In the genomic region with DNA sequence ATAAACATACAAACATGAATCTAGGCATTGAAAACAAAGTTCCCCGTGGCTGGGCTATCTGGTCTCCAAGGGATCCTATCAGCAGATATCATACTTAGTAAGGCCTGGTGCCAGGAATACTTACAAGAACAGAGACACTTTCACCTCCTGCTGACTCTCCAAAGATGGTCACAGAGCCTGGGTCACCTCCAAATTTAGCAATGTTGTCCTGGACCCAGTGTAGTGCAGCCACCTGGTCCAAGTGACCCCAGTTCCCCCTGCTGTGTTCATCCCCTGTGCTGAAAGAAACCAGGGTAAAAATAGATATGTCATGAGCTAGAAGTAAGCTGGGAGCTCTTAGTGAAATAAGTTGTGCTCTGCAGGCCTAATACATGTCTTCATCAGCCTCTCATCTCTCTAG, we compare ENCODE assay signal across 24 mouse cellular contexts. TPM values are rescaled to one million over a fixed set of nuclear protein-coding genes. Genes with fewer than 3 reads are reported as not detected.
DNase-seq lines count a peak whose midpoint lies in the region; ATAC-seq lines count a peak whose summit lies in the region.
"Had no signal": no experiment of that assay in that cellular context is flagged by ENCODE, and none has a peak within 500 bp of the region (broad histone marks: within the 10 kb centered on the region; RNA-seq: fewer than 3 reads in every experiment).

No protein-coding gene starts in this region.

- no peaks in the 10 kb centered on the region for H3K36me3 ChIP-seq in limb, embryonic 11.5 days (ENCODE audit: control insufficient read depth, insufficient read depth, low read length)
- no peaks in the 10 kb centered on the region for H3K36me3 ChIP-seq in limb, embryonic 10.5 days
- no peaks in the 10 kb centered on the region for H3K36me3 ChIP-seq in heart, embryonic 11.5 days (ENCODE audit: control insufficient read depth, insufficient read depth, low read length)
- H3K36me3 ChIP-seq in neural tube, embryonic 15.5 days: no peaks in the 10 kb centered on the region
- H3K36me3 ChIP-seq in midbrain, embryonic 10.5 days: no peaks in the 10 kb centered on the region
- H3K36me3 ChIP-seq: forebrain, embryonic 15.5 days; hindbrain, embryonic 12.5 days; limb, embryonic 15.5 days; midbrain, embryonic 15.5 days; stomach, embryonic 15.5 days had no signal

- WGBS in limb, embryonic 11.5 days: 71% methylated on average over 1 of the region's 1 CpGs
- WGBS in limb, embryonic 10.5 days: 89% methylated on average over 1 of the region's 1 CpGs
- WGBS in heart, embryonic 11.5 days (ENCODE audit: insufficient replicate concordance): 26% methylated on average over 1 of the region's 1 CpGs
- 62% methylated on average over 1 of the region's 1 CpGs for WGBS in neural tube, embryonic 15.5 days
- 92% methylated on average over 1 of the region's 1 CpGs for WGBS in midbrain, embryonic 10.5 days

- no peaks in the 10 kb centered on the region for H3K9me3 ChIP-seq in limb, embryonic 11.5 days (ENCODE audit: control insufficient read depth, low read length)
- H3K9me3 ChIP-seq in limb, embryonic 10.5 days (replicated peaks): no peaks in the 10 kb centered on the region
- no peaks in the 10 kb centered on the region for H3K9me3 ChIP-seq in heart, embryonic 11.5 days (replicated peaks; ENCODE audit: control insufficient read depth, low read length)
- H3K9me3 ChIP-seq in neural tube, embryonic 15.5 days (replicated peaks): no peaks in the 10 kb centered on the region
- no peaks in the 10 kb centered on the region for H3K9me3 ChIP-seq in midbrain, embryonic 10.5 days (replicated peaks)
- H3K9me3 ChIP-seq: forebrain, embryonic 15.5 days; hindbrain, embryonic 12.5 days; limb, embryonic 15.5 days; midbrain, embryonic 15.5 days; stomach, embryonic 15.5 days had no signal

- no peaks in the 10 kb centered on the region for H3K27me3 ChIP-seq in limb, embryonic 11.5 days (ENCODE audit: control insufficient read depth, insufficient read depth, low read length)
- H3K27me3 ChIP-seq in limb, embryonic 10.5 days (ENCODE audit: low read depth, poor library complexity, severe bottlenecking): no peaks in the 10 kb centered on the region
- H3K27me3 ChIP-seq in heart, embryonic 11.5 days (ENCODE audit: control insufficient read depth, insufficient read depth, low read length): no peaks in the 10 kb centered on the region
- H3K27me3 ChIP-seq in neural tube, embryonic 15.5 days (replicated peaks): no peaks in the 10 kb centered on the region
- H3K27me3 ChIP-seq in midbrain, embryonic 10.5 days (ENCODE audit: low read depth, poor library complexity, severe bottlenecking): no peaks in the 10 kb centered on the region
- H3K27me3 ChIP-seq: forebrain, embryonic 15.5 days; hindbrain, embryonic 12.5 days; limb, embryonic 15.5 days; megakaryocyte, embryonic 14.5 days; midbrain, embryonic 15.5 days; stomach, embryonic 15.5 days had no signal

- H3K4me2 ChIP-seq in limb, embryonic 11.5 days (ENCODE audit: low read depth, severe bottlenecking): no peak overlapping the region
- no peak overlapping the region for H3K4me2 ChIP-seq in heart, embryonic 11.5 days
- H3K4me2 ChIP-seq in neural tube, embryonic 15.5 days: no peak overlapping the region
- H3K4me2 ChIP-seq: forebrain, embryonic 15.5 days; hindbrain, embryonic 12.5 days; limb, embryonic 15.5 days; midbrain, embryonic 15.5 days; stomach, embryonic 15.5 days had no signal

- peak; percentile 14 for DNase-seq in limb, embryonic 11.5 days (ENCODE audit: low spot score)
- no peak for DNase-seq in limb, embryonic 10.5 days (ENCODE audit: low spot score)
- peak; percentile 67 to 87 for DNase-seq in heart, postnatal 10 days
- no peak for DNase-seq in midbrain, embryonic 10.5 days (ENCODE audit: low spot score)
- no peak for DNase-seq in urinary bladder, postnatal 25 days (ENCODE audit: low spot score)
- DNase-seq: B cell, adult 2 months; cerebellum, adult 18-20 months; cerebellum, postnatal 25 days; embryo, embryonic 11 days; liver, postnatal 0 days; right cerebral cortex, postnatal 14 days; thymus, adult 18-20 months; thymus, postnatal 4 days had no signal

- no peak for ATAC-seq in limb, embryonic 11.5 days (ENCODE audit: insufficient number of reproducible peaks, low FRiP score, low TSS enrichment, low read depth)
- ATAC-seq in heart, embryonic 11.5 days (replicated peaks; ENCODE audit: insufficient number of reproducible peaks, low FRiP score, low TSS enrichment): 0 out of 2 replicates have a peak, but pooled peaks have one; percentile 22
- ATAC-seq in neural tube, embryonic 15.5 days (ENCODE audit: low FRiP score): no peak
- ATAC-seq: forebrain, embryonic 15.5 days; liver, postnatal 0 days; midbrain, embryonic 15.5 days had no signal

- H3K4me1 ChIP-seq in limb, embryonic 11.5 days (ENCODE audit: control insufficient read depth, insufficient read depth, low read length): no peaks in the 10 kb centered on the region
- no peaks in the 10 kb centered on the region for H3K4me1 ChIP-seq in limb, embryonic 10.5 days
- H3K4me1 ChIP-seq in heart, embryonic 11.5 days (ENCODE audit: control insufficient read depth, insufficient read depth, low read length): peaks cover 2% of the 10 kb centered on the region; the same call in 1 of the 2 replicates
- peaks cover 3% of the 10 kb centered on the region; the same call in 1 of the 2 replicates for H3K4me1 ChIP-seq in neural tube, embryonic 15.5 days
- H3K4me1 ChIP-seq in midbrain, embryonic 10.5 days: no peaks in the 10 kb centered on the region
- H3K4me1 ChIP-seq: forebrain, embryonic 15.5 days; hindbrain, embryonic 12.5 days; limb, embryonic 15.5 days; megakaryocyte, embryonic 14.5 days; midbrain, embryonic 15.5 days; stomach, embryonic 15.5 days had no signal

- no peak overlapping the region for H3K9ac ChIP-seq in limb, embryonic 11.5 days (ENCODE audit: low read length)
- no peak overlapping the region for H3K9ac ChIP-seq in heart, embryonic 11.5 days (ENCODE audit: low read depth, low read length)
- no peak overlapping the region for H3K9ac ChIP-seq in neural tube, embryonic 15.5 days (replicated peaks)
- H3K9ac ChIP-seq: forebrain, embryonic 15.5 days; hindbrain, embryonic 12.5 days; limb, embryonic 15.5 days; liver, postnatal 0 days; midbrain, embryonic 15.5 days; stomach, embryonic 15.5 days had no signal

- no peak overlapping the region for H3K4me3 ChIP-seq in limb, embryonic 11.5 days (ENCODE audit: low read depth, low read length)
- no peak overlapping the region for H3K4me3 ChIP-seq in limb, embryonic 10.5 days
- no peak overlapping the region for H3K4me3 ChIP-seq in heart, embryonic 11.5 days (ENCODE audit: low read depth, low read length)
- H3K4me3 ChIP-seq in neural tube, embryonic 15.5 days (replicated peaks): no peak overlapping the region
- no peak overlapping the region for H3K4me3 ChIP-seq in midbrain, embryonic 10.5 days
- H3K4me3 ChIP-seq: forebrain, embryonic 15.5 days; hindbrain, embryonic 12.5 days; limb, embryonic 15.5 days; megakaryocyte, embryonic 14.5 days; midbrain, embryonic 15.5 days; myocyte; stomach, embryonic 15.5 days had no signal

- no peak overlapping the region for H3K27ac ChIP-seq in limb, embryonic 11.5 days (replicated peaks; ENCODE audit: low read depth, low read length)
- no peak overlapping the region for H3K27ac ChIP-seq in limb, embryonic 10.5 days
- peak overlapping the region; percentile 10; the same call in 1 of the 2 replicates for H3K27ac ChIP-seq in heart, embryonic 11.5 days (ENCODE audit: low read depth, low read length)
- no peak overlapping the region for H3K27ac ChIP-seq in neural tube, embryonic 15.5 days (replicated peaks)
- no peak overlapping the region for H3K27ac ChIP-seq in midbrain, embryonic 10.5 days (replicated peaks)
- H3K27ac ChIP-seq: forebrain, embryonic 15.5 days; hindbrain, embryonic 12.5 days; limb, embryonic 15.5 days; midbrain, embryonic 15.5 days; stomach, embryonic 15.5 days had no signal

- intact Hi-C loops in heart, postnatal 10 days (cut with DNase I): no loop called here

RNA-seq across cellular contexts. Expression of gene Ces1e, which starts 12.0 kb away (rescaled TPM):
- not detected in 2 replicates for polyA plus RNA-seq in limb, embryonic 11.5 days (2014; fragmentation: Nextera tagmentation; extraction: Ambion mirVana)
- not detected in 2 replicates for polyA plus RNA-seq in limb, embryonic 10.5 days (2016; fragmentation: Nextera tagmentation; extraction: Ambion mirVana)
- 0.65 TPM in 1 of 2 replicates, not detected in the other for polyA plus RNA-seq in heart, embryonic 11.5 days (2014; fragmentation: Nextera tagmentation; extraction: Ambion mirVana)
- total RNA-seq in heart, postnatal 10 days (2021): 1 to 10 TPM in 1 of 2 experiments, under 1 TPM in 1; 0.94 to 1.0 TPM
- not detected in 2 replicates for polyA plus RNA-seq in neural tube, embryonic 15.5 days (2015; fragmentation: Nextera tagmentation; extraction: Ambion mirVana)
- not detected in 2 replicates for polyA plus RNA-seq in midbrain, embryonic 10.5 days (2016; fragmentation: Nextera tagmentation; extraction: Ambion mirVana)
- total RNA-seq: left cerebral cortex, adult 8-10 months had no signal
- polyA plus RNA-seq: forebrain, embryonic 15.5 days; hindbrain, embryonic 12.5 days; limb, embryonic 15.5 days; midbrain, embryonic 15.5 days; myocyte; neural tube, embryonic 14.5 days had no signal

RNA-seq across cellular contexts. Expression of gene Ces1d, which starts 19.7 kb away (rescaled TPM):
- not detected in 2 replicates for polyA plus RNA-seq in limb, embryonic 11.5 days (2014; fragmentation: Nextera tagmentation; extraction: Ambion mirVana)
- 0.20 and 0.24 TPM in 2 replicates for polyA plus RNA-seq in limb, embryonic 10.5 days (2016; fragmentation: Nextera tagmentation; extraction: Ambion mirVana)
- 0.43 TPM in 1 of 2 replicates, not detected in the other for polyA plus RNA-seq in heart, embryonic 11.5 days (2014; fragmentation: Nextera tagmentation; extraction: Ambion mirVana)
- total RNA-seq in heart, postnatal 10 days (2021): 10 to 100 TPM; 29.5 to 57.4 TPM
- polyA plus RNA-seq in neural tube, embryonic 15.5 days (2015; fragmentation: Nextera tagmentation; extraction: Ambion mirVana): 0.22 and 0.92 TPM in 2 replicates
- polyA plus RNA-seq in midbrain, embryonic 10.5 days (2016; fragmentation: Nextera tagmentation; extraction: Ambion mirVana): 0.11 TPM in 1 of 2 replicates, not detected in the other
- polyA plus RNA-seq: forebrain, embryonic 15.5 days; myocyte had no signal

Comparison
In these comparisons a context has a peak if more than half of its experiments do, and no peak if none do; other contexts are left out.
1. DNase-seq: peak in limb, embryonic 11.5 days (single experiment) and heart, postnatal 10 days (2 of 2); none in limb, embryonic 10.5 days (single experiment), midbrain, embryonic 10.5 days (single experiment) and urinary bladder, postnatal 25 days (single experiment).